Mouse (Mus musculus) hindbrain, embryonic 14.5 days (tissue): ENCODE measurements around the gene Adarb1. TPM values are rescaled to one million over a fixed set of nuclear protein-coding genes. Genes with fewer than 3 reads are reported as not detected.

Source experiments
- ATAC-seq: fragments of 200-750 bp; cut with Nextera tagmentation; 2 replicates; pipeline ENCODE4 v1.8.0; 2017; ENCODE audit warnings: moderate number of reproducible peaks, mild to moderate bottlenecking, moderate TSS enrichment, moderate library complexity; ENCODE audit not compliant: low FRiP score
- DNase-seq: peaks from one replicate; pipeline ENCODE4 v3.0.0-alpha.2; 2015; ENCODE audit warnings: low spot score
- H3K27ac ChIP-seq: fragments of 300-500 bp; sonication (generic); 2 replicates; pipeline ENCODE4 v1.5.1; 2014; ENCODE audit warnings: mild to moderate bottlenecking, moderate library complexity
- H3K27me3 ChIP-seq: fragments of 300-500 bp; sonication (generic); 2 replicates; pipeline ENCODE4 v1.6.1; 2014; ENCODE audit warnings: mild to moderate bottlenecking, low read length, mixed read lengths; ENCODE audit not compliant: control insufficient read depth, insufficient read depth
- H3K36me3 ChIP-seq: fragments of 300-500 bp; sonication (generic); replicated peaks from 2 replicates; pipeline ENCODE4 v1.6.1; 2014; ENCODE audit not compliant: control insufficient read depth, insufficient read depth
- H3K4me1 ChIP-seq: fragments of 300-500 bp; sonication (generic); replicated peaks from 2 replicates; pipeline ENCODE4 v1.6.1; 2014; ENCODE audit warnings: antibody characterized with exemption, low read length, mixed read lengths; ENCODE audit not compliant: control insufficient read depth, insufficient read depth
- H3K4me2 ChIP-seq: fragments of 300-500 bp; sonication (generic); replicated peaks from 2 replicates; pipeline ENCODE4 v1.6.1; 2014; ENCODE audit warnings: mild to moderate bottlenecking, moderate library complexity
- H3K4me3 ChIP-seq: fragments of 300-500 bp; sonication (generic); replicated peaks from 2 replicates; pipeline ENCODE4 v1.5.1; 2014; ENCODE audit warnings: mild to moderate bottlenecking, low read length
- H3K9ac ChIP-seq: fragments of 300-500 bp; sonication (generic); 2 replicates; pipeline ENCODE4 v1.6.1; 2014
- H3K9me3 ChIP-seq: fragments of 300-500 bp; sonication (generic); 2 replicates; pipeline ENCODE4 v1.6.1; 2016; ENCODE audit warnings: low read length; ENCODE audit not compliant: control insufficient read depth
- WGBS: fragments of 180-500 bp; shearing (Covaris S2); extraction: QIAGEN DNeasy Blood & Tissue Kit; methylation state at CpG from one replicate; pipeline ENCODE4 v1.1.7; 2014; 5-methylcytosine and 5-hydroxymethylcytosine counted together
- polyA plus RNA-seq: library from polyadenylated mRNA; unstranded; fragments of >200 nt; fragmentation: Nextera tagmentation; extraction: Ambion mirVana; gene quantifications from 2 replicates; pipeline ENCODE4 v1.2.1, GENCODE M21; 2014

Gene Adarb1
- polyA plus RNA-seq, 1 experiment from 2014 or later: 20.7 TPM

DNA sequence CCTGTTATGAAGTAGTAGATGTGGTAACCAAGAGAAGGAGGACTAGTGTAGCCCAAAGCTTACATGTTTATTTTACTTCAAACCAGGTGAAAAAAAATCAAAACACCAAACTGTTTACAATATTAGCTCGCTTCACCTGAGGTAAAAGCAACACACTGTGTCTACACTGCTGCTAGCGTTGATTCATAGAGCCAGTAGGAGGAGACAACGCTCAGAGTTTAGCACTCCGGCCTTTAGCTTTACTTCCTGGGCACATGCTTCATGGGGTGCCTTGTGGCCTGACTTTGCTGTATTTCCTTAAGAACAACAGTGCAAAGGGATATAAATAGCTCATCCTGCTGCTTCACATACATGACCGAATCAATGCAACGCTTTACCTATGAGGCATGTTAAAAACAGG is 60.1 kb downstream of the Adarb1 start:
- H3K4me1 ChIP-seq: no peaks in the 10 kb centered on the region
- no peak overlapping the region for H3K4me2 ChIP-seq
- no peak for DNase-seq
- H3K27me3 ChIP-seq: no peaks in the 10 kb centered on the region
- H3K9me3 ChIP-seq: no peaks in the 10 kb centered on the region
- 89% methylated on average over 6 of the region's 6 CpGs for WGBS
- no peaks in the 10 kb centered on the region for H3K36me3 ChIP-seq
- ATAC-seq: no peak
- H3K4me3 ChIP-seq: no peak overlapping the region
- H3K27ac ChIP-seq: no peak overlapping the region
- no peak overlapping the region for H3K9ac ChIP-seq

DNA sequence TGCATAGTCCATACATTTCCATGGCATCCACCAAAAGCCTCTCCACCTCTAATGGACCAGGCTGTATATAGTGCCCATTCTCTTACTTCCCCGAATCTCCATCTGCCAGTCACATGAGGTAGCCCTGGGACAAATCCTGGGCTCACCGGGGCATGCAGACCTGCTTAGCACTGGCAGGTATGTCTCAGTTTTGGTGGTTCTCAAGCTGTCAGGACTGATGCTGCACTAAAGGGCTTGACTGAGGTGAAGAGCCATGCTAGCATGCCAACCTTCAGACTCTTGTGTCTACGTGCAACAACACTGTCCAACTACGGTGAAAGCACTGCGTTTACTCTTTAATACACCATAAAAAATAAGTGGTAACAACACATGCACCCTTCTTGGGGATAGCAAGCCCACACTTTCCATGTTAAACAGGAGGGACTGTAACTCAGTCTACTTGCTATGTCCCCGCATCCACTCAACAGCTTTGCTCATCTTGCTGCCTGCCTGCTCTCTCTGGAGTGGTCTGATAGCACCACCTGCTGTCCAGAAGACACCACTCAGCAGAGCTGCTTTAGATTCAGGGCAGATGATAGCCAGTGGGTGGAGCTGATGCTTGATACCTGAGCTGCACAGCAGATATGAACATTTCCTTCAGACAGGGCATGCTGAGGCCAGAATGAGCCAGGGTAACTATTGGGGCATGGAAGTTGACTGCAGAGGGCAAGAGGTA is 64.9 kb downstream of the Adarb1 start:
- ATAC-seq (peak; percentile 88), DNase-seq (peak; percentile 84)
- H3K9me3 ChIP-seq: no peaks in the 10 kb centered on the region
- no peak overlapping the region for H3K27ac ChIP-seq
- H3K4me1 ChIP-seq: no peaks in the 10 kb centered on the region
- H3K27me3 ChIP-seq: no peaks in the 10 kb centered on the region
- WGBS: 80% methylated on average over 6 of the region's 6 CpGs
- no peaks in the 10 kb centered on the region for H3K36me3 ChIP-seq
- H3K9ac ChIP-seq: no peak overlapping the region
- H3K4me2 ChIP-seq: no peak overlapping the region
- H3K4me3 ChIP-seq: no peak overlapping the region

DNA sequence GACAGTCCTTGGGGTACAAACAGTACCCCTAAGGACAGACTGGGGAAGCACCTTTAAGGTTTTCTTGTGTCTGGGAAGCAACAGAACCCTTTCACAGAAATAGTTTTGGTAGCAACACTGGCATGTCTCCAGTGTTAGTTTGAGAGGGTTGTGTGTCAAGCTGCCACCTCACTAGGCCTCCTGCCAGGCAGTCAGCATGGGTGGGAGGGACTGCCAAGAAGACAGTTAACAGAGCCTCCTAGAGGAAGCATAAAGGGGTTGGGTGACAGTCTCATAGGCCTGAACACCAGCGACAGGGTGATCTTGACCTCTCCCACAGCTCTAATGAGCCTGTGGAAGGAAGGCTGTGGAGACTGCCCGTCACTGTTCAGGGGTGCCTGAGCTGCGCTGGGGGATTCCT is 75.2 kb downstream of the Adarb1 start:
- Histone ChIP-seq H3K4me3 (no peak overlapping the region), H3K36me3 (no peaks in the 10 kb centered on the region), H3K9me3 (no peaks in the 10 kb centered on the region), H3K4me2 (no peak overlapping the region), H3K4me1 (no peaks in the 10 kb centered on the region; the same call in 1 of the 2 replicates), H3K27me3 (no peaks in the 10 kb centered on the region), H3K9ac (no peak overlapping the region), H3K27ac (no peak overlapping the region)
- no peak for ATAC-seq
- DNase-seq: no peak
- 65% methylated on average over 3 of the region's 3 CpGs for WGBS

DNA sequence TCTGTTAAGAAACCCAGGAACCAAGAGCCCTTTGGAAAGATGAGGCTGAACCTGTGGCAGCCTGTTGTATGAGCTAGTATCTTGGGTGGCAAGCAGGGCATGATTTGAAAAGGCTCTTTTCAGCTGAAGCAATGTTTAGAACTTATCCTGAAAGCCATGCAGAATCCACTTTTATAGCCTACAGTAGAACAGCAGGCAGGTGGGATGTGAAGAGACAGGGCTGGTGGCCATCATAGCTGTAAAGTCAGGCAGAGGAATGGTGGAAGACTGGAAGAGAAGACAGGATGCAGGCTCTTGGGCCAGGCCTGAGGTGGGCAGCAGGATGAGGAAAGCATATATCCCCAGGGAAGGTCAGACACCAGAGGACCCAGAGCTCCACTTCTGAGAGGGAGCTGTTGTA is 76.4 kb downstream of the Adarb1 start:
- DNase-seq (no peak), ATAC-seq (no peak)
- no peak overlapping the region for H3K4me2 ChIP-seq
- H3K4me1 ChIP-seq: no peaks in the 10 kb centered on the region; the same call in 1 of the 2 replicates
- H3K27me3 ChIP-seq: no peaks in the 10 kb centered on the region
- H3K27ac ChIP-seq: no peak overlapping the region
- H3K4me3 ChIP-seq: no peak overlapping the region
- no peak overlapping the region for H3K9ac ChIP-seq
- no peaks in the 10 kb centered on the region for H3K9me3 ChIP-seq
- no peaks in the 10 kb centered on the region for H3K36me3 ChIP-seq

DNA sequence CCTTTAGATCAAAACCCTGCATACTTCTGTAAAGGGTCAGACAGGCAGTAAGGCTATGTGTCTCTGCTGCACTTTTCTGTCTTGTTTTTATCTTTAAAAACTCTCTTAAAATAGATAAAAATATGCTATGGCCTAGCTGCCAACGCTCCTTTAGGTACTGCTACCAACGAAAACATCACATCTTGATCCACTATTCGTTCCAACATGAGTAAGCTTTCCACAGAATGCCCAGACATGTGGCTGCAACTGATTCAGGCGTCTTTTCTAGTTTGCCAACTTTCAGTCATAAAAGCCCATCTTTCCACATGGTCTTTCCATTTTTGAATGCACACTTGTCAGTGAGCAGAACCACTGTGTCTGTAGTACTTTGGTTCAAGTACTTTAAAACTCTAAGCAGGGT is 77.0 kb downstream of the Adarb1 start:
- Histone ChIP-seq H3K9ac (no peak overlapping the region), H3K9me3 (no peaks in the 10 kb centered on the region), H3K4me2 (no peak overlapping the region), H3K27me3 (no peaks in the 10 kb centered on the region), H3K36me3 (no peaks in the 10 kb centered on the region), H3K27ac (no peak overlapping the region), H3K4me1 (no peaks in the 10 kb centered on the region; the same call in 1 of the 2 replicates), H3K4me3 (no peak overlapping the region)
- 91% methylated on average over 4 of the region's 4 CpGs for WGBS
- ATAC-seq: no peak
- no peak for DNase-seq

DNA sequence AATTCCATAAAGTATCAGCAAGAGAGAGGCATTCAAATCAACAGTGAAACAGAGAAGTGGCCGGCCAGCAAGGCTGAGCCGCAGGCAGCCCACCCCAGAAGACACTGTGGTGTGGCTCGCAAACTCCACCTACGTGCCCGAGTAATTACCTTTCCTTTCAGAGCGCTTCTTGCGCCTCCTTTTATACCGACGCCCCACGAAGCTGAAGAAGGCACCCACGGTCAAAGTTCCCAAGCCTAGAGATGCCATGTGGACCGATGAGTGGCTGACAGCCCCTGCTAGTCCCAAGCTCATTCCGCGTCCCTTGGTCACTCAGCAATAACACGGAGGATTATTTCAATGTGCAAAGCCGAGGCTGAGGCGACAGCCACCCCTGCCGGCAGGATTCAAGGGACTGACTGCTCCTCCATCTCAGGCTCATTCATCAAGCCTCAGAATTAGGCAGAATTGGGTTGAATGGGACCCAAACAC is 78.2 kb downstream of the Adarb1 start:
- Histone ChIP-seq H3K9me3 (no peaks in the 10 kb centered on the region), H3K4me3 (peak overlapping the region; percentile 38), H3K36me3 (no peaks in the 10 kb centered on the region), H3K27ac (no peak overlapping the region), H3K4me1 (no peaks in the 10 kb centered on the region; the same call in 1 of the 2 replicates), H3K4me2 (peak overlapping the region; percentile 68), H3K27me3 (no peaks in the 10 kb centered on the region), H3K9ac (peak overlapping the region; percentile 56)
- WGBS: 5% methylated on average over 18 of the region's 18 CpGs
- DNase-seq (peak; percentile 56), ATAC-seq (no peak; the same call in 1 of the 2 replicates)

DNA sequence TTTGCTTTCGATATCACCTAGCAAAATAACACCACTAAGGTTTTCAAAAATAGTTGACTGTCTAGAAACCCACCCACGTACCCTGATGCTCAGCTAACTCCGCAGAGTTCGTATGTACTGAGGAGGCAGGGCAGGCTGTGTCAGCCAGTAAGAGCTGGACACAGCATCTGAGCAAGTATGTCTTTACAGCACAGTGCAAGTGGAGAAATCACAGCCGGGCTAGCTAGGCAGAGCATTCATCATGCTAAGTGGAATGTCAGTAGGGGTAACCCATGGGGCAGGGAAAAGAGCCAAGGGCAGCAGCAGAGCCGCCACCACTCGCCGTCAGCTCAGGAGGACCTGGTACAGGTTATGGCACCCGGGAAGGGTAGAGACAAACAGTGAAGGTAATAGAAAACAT is 84.6 kb downstream of the Adarb1 start:
- no peak for DNase-seq

DNA sequence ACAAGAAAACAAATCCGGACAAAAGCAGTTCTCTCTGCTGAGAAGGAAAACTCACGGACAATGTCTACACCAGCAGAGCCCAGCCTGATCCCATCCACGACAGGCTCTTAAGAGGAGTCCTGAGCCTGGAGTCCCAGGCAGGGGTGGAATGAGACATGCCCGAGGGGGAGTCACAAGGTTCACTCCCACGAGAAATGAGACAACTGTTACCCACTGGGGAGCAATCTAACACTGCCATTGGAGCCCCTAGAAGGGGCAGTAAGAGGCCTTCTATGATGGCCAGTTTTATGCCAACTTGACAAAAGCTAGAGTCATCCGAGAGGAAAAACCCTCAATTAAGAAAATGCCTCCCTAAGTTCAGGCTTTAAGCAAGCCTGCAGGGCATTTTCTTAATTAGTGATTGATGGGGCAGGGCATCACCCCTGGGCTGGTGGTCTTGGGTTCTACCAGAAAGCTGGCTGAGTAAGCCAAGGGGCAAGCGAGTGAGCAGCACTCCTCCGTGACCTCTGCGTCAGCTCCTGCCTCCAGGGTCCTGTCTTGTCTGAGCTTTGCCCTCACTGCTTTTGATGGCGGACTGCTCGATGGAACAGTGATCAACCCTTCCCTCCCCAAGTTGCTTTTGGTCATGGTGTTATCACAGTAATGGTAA is 88.5 kb downstream of the Adarb1 start:
- Histone ChIP-seq H3K4me3 (no peak overlapping the region), H3K9me3 (no peaks in the 10 kb centered on the region), H3K4me1 (no peaks in the 10 kb centered on the region), H3K4me2 (no peak overlapping the region), H3K36me3 (no peaks in the 10 kb centered on the region), H3K27ac (no peak overlapping the region), H3K9ac (no peak overlapping the region), H3K27me3 (no peaks in the 10 kb centered on the region)
- 72% methylated on average over 11 of the region's 11 CpGs for WGBS
- ATAC-seq: no peak
- DNase-seq: no peak

More for the DNA sequence above, 84.6 kb downstream of the Adarb1 start:
- Histone ChIP-seq H3K27me3 (no peaks in the 10 kb centered on the region), H3K36me3 (no peaks in the 10 kb centered on the region), H3K9ac (no peak overlapping the region), H3K4me3 (no peak overlapping the region), H3K9me3 (no peaks in the 10 kb centered on the region), H3K4me2 (no peak overlapping the region), H3K27ac (no peak overlapping the region), H3K4me1 (no peaks in the 10 kb centered on the region)
- 82% methylated on average over 9 of the region's 9 CpGs for WGBS
- ATAC-seq: no peak

DNA sequence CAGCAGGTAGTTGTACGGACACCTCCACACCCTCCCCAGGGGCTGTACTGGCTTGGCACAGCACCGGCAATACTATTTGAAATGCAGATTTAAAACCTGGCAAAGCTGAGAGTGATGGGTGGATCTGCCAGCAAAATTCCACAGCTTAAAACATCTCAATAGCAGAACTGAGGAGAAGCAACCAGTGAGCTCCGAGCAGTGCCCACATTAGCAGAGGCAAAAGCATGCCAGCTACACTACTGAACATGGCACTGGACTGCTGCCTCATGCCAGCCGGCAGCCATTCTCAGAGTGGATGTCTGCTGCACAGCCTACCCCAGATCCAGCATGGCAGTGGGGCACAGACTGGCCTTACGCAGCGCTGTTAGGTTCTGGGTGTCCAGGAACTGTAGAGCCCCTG is 93.4 kb downstream of the Adarb1 start:
- 70% methylated on average over 6 of the region's 6 CpGs for WGBS
- H3K9ac ChIP-seq: no peak overlapping the region
- no peaks in the 10 kb centered on the region for H3K9me3 ChIP-seq
- no peaks in the 10 kb centered on the region for H3K27me3 ChIP-seq
- 0 out of 2 replicates have a peak, but pooled peaks cover 9% of the 10 kb centered on the region for H3K36me3 ChIP-seq
- H3K27ac ChIP-seq: no peak overlapping the region
- no peak overlapping the region for H3K4me3 ChIP-seq
- no peak overlapping the region for H3K4me2 ChIP-seq
- H3K4me1 ChIP-seq: no peaks in the 10 kb centered on the region
- DNase-seq: peak; percentile 25
- no peak for ATAC-seq
